Mouse (Mus musculus): ENCODE results near the gene Sftpa1.

Sftpa1 gene

GRCm38 (mm10) chr14:41131540-41131939 is at the start of gene Sftpa1:
Gene Sftpa1, plus strand, starts transcription at chr14:41131782.
- DNase-seq: no peak

GRCm38 (mm10) chr14:41082408-41082807 is 49.2 kb upstream of the Sftpa1 start:
- DNase-seq: no peak

- no peak for DNase-seq
Measured at GRCm38 (mm10) chr14:41087509-41087908, 44.1 kb upstream of the Sftpa1 start.

GRCm38 (mm10) chr14:41090777-41091176 is 40.8 kb upstream of the Sftpa1 start:
- no peak for DNase-seq

- no peak for DNase-seq
Measured at GRCm38 (mm10) chr14:41094114-41094513, 37.5 kb upstream of the Sftpa1 start.

- DNase-seq: no peak
Measured at GRCm38 (mm10) chr14:41096296-41096860, 35.2 kb upstream of the Sftpa1 start.

- DNase-seq: no peak
Measured at GRCm38 (mm10) chr14:41098726-41099125, 32.9 kb upstream of the Sftpa1 start.

- DNase-seq: no peak
Measured at GRCm38 (mm10) chr14:41100712-41101111, 30.9 kb upstream of the Sftpa1 start.

GRCm38 (mm10) chr14:41101242-41101641 is 30.3 kb upstream of the Sftpa1 start:
- DNase-seq: no peak

GRCm38 (mm10) chr14:41102269-41102668 is 29.3 kb upstream of the Sftpa1 start:
- DNase-seq: no peak

- no peak for DNase-seq
Measured at GRCm38 (mm10) chr14:41104853-41105444, 26.6 kb upstream of the Sftpa1 start, which contains the start of gene Mat1a. Gene Mat1a, plus strand, starts transcription at chr14:41105035.

GRCm38 (mm10) chr14:41111031-41111668 is 20.4 kb upstream of the Sftpa1 start:
- DNase-seq: no peak

GRCm38 (mm10) chr14:41112944-41113343 is 18.6 kb upstream of the Sftpa1 start:
- no peak for DNase-seq

- no peak for DNase-seq
Measured at GRCm38 (mm10) chr14:41116271-41116670, 15.3 kb upstream of the Sftpa1 start.

GRCm38 (mm10) chr14:41124683-41125082 is 6.9 kb upstream of the Sftpa1 start:
- no peak for DNase-seq

GRCm38 (mm10) chr14:41127997-41128396 is 3.6 kb upstream of the Sftpa1 start:
- DNase-seq: no peak

GRCm38 (mm10) chr14:41137006-41137405 is 5.4 kb downstream of the Sftpa1 start:
- no peak for DNase-seq

- DNase-seq: no peak
Measured at GRCm38 (mm10) chr14:41140686-41141085, 9.1 kb downstream of the Sftpa1 start.

- no peak for DNase-seq
Measured at GRCm38 (mm10) chr14:41146035-41146434, 14.5 kb downstream of the Sftpa1 start.

GRCm38 (mm10) chr14:41146922-41147321 is 15.3 kb downstream of the Sftpa1 start:
- no peak for DNase-seq

- no peak for DNase-seq
Measured at GRCm38 (mm10) chr14:41147356-41147755, 15.8 kb downstream of the Sftpa1 start.

GRCm38 (mm10) chr14:41151220-41151898 is 19.8 kb downstream of the Sftpa1 start, which contains the start of gene Mbl1:
Gene Mbl1, plus strand, starts transcription at chr14:41151458.
- DNase-seq: no peak

GRCm38 (mm10) chr14:41160076-41160475 is 28.5 kb downstream of the Sftpa1 start:
- no peak for DNase-seq

- no peak for DNase-seq
Measured at GRCm38 (mm10) chr14:41160743-41161142, 29.2 kb downstream of the Sftpa1 start.
